Mouse (Mus musculus) limb, embryonic 13.5 days (tissue): Measurements from ENCODE around the gene 2810408A11Rik. TPM values are rescaled to one million over a fixed set of nuclear protein-coding genes. Genes with fewer than 3 reads are reported as not detected.

ENCODE experiments used
- ATAC-seq: fragments of 200-750 bp; cut with Nextera tagmentation; 2 replicates; pipeline ENCODE4 v1.8.0; 2017; ENCODE audit warnings: low read depth, moderate number of reproducible peaks, moderate TSS enrichment; ENCODE audit not compliant: low FRiP score
- H3K27ac ChIP-seq: fragments of 300-500 bp; sonication (generic); 2 replicates; pipeline ENCODE4 v1.5.1; 2015; ENCODE audit warnings: inconsistent platforms, mild to moderate bottlenecking, moderate library complexity
- H3K27me3 ChIP-seq: fragments of 300-500 bp; sonication (generic); 2 replicates; pipeline ENCODE4 v1.6.1; 2015; ENCODE audit warnings: mild to moderate bottlenecking, inconsistent platforms
- H3K36me3 ChIP-seq: fragments of 300-500 bp; sonication (generic); 2 replicates; pipeline ENCODE4 v1.6.1; 2015; ENCODE audit warnings: inconsistent platforms, mild to moderate bottlenecking, moderate library complexity
- H3K4me1 ChIP-seq: fragments of 300-500 bp; sonication (generic); 2 replicates; pipeline ENCODE4 v1.6.1; 2015; ENCODE audit warnings: inconsistent platforms
- H3K4me2 ChIP-seq: fragments of 300-500 bp; sonication (generic); replicated peaks from 2 replicates; pipeline ENCODE4 v1.6.1; 2015; ENCODE audit warnings: inconsistent platforms, mild to moderate bottlenecking, moderate library complexity
- H3K4me3 ChIP-seq: fragments of 300-500 bp; sonication (generic); 2 replicates; pipeline ENCODE4 v1.5.1; 2015; ENCODE audit warnings: moderate library complexity, mild to moderate bottlenecking, inconsistent platforms
- H3K9ac ChIP-seq: fragments of 300-500 bp; sonication (generic); 2 replicates; pipeline ENCODE4 v1.6.1; 2015; ENCODE audit warnings: mild to moderate bottlenecking, inconsistent platforms
- H3K9me3 ChIP-seq: fragments of 300-500 bp; sonication (generic); 2 replicates; pipeline ENCODE4 v1.6.1; 2016; ENCODE audit warnings: inconsistent platforms
- WGBS: fragments of 180-500 bp; shearing (Covaris S2); methylation state at CpG from one replicate; pipeline ENCODE4 v1.1.7; 2015; 5-methylcytosine and 5-hydroxymethylcytosine counted together
- polyA plus RNA-seq: library from polyadenylated mRNA; unstranded; fragments of >200 nt; fragmentation: Nextera tagmentation; extraction: Ambion mirVana; gene quantifications from 2 replicates; pipeline ENCODE4 v1.2.1, GENCODE M21; 2015

2810408A11Rik gene
- polyA plus RNA-seq, 1 experiment from 2014 or later: 16.1 TPM

DNA sequence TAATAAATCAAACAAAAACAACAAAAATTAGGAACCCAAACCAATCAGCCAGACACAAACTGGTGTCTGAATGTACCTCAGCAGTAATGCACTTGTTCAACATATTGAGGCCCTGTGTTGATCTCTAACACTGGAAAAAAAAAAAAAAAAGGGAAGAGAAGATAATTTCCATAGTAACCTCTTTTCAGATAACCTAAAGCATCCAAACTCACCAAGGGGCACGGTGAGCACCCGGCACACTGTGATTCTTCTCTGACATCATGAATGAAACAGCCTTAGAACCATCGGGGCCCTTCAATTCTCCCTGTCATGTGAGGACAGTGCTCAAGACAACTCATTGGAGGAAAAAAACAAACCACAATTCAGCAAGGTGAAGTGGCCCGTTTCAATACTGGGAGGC is 28.9 kb upstream of the 2810408A11Rik start:
- WGBS: 83% methylated on average over 4 of the region's 4 CpGs
- Histone ChIP-seq H3K9me3 (no peaks in the 10 kb centered on the region), H3K36me3 (no peaks in the 10 kb centered on the region), H3K9ac (no peak overlapping the region), H3K4me1 (peaks cover 10% of the 10 kb centered on the region), H3K4me2 (no peak overlapping the region), H3K4me3 (no peak overlapping the region), H3K27ac (no peak overlapping the region), H3K27me3 (peaks cover 3% of the 10 kb centered on the region; the same call in 1 of the 2 replicates)
- no peak for ATAC-seq

DNA sequence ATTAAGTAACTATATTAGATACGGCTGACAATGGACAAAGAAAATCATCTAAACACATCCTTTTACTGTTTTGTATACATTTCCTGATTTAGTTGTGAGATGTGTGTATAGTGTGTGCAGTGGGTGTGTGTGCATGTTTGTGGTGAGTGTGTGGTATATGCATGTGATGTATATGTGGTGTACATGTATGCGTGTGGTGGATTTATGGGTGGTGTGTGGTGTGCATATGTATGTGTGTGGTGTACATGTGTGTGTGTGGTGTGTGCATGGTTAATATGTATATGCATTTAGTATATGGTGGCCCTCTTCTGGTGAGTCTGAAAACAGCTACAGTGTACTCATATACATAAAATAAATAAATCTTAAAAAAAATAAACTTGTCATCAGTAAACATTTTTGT is 26.7 kb upstream of the 2810408A11Rik start:
- H3K4me3 ChIP-seq: no peak overlapping the region
- H3K36me3 ChIP-seq: no peaks in the 10 kb centered on the region
- no peaks in the 10 kb centered on the region for H3K9me3 ChIP-seq
- H3K9ac ChIP-seq: no peak overlapping the region
- H3K4me1 ChIP-seq: peaks cover 5% of the 10 kb centered on the region
- 97% methylated on average over 2 of the region's 2 CpGs for WGBS
- no peak overlapping the region for H3K4me2 ChIP-seq
- H3K27ac ChIP-seq: no peak overlapping the region
- ATAC-seq: no peak
- no peaks in the 10 kb centered on the region for H3K27me3 ChIP-seq

DNA sequence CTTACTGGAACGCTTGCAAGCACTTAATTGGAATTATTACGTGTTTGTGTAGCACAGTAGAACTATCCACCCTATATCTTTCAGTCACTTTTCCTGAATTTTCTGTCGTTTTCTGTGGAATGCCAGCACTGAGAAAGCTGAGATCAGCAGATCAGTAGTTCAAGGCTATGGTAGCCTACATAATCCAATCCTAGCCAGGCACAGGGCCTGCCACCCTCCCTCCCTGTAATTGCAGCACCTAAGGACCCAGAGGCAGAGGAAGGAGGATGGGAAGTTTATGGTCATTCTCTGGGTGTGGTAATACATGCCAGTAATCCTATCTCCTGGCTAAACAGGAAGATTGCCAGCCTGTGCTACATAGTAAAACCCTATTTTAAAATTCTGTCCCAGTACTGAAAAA is 22.0 kb upstream of the 2810408A11Rik start:
- no peaks in the 10 kb centered on the region for H3K9me3 ChIP-seq
- ATAC-seq: no peak
- WGBS: 59% methylated on average over 3 of the region's 3 CpGs
- H3K4me1 ChIP-seq: peaks cover 26% of the 10 kb centered on the region
- H3K4me2 ChIP-seq: peak overlapping the region; percentile 88
- H3K27me3 ChIP-seq: no peaks in the 10 kb centered on the region
- peaks cover 18% of the 10 kb centered on the region for H3K36me3 ChIP-seq
- H3K9ac ChIP-seq: 0 out of 2 replicates have a peak overlapping the region, but pooled peaks have one; percentile 19
- H3K27ac ChIP-seq: peak overlapping the region; percentile 97; the same call in 1 of the 2 replicates
- peak overlapping the region; percentile 90 for H3K4me3 ChIP-seq

DNA sequence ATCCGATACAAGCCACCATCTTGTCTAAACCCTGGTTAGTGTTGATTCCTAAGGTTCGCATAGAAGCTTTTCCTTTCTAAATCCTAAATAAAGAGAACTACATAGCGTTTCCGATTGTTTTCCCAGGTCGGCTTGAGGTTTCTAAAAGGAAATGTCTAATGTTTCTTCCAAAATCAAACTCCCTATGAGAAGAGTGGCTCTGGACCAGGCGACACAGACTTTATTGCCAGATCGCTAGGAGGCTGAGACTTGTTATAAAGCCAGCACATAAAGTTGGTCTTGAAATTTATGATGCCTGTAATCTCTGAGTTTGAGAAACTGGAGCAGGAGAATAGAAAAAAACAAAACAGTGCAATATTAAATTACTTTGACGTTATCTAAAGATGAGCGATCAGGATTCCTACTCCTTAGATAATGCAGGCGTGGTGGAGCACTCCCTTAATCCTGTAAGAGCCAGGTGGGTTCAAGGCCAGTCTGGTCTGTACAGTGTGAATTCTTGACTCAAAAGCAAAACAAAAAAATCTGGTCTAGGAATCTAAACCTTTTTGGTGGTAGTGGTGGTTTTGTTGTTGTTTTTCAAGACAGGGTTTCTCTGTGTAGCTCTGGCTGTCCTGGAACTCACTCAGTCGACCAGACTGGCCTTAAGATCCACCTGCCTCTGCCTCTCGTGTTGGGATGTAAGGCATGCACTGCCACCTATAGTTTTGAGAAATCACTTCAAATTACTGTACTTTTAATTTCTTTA is 21.4 kb upstream of the 2810408A11Rik start:
- no peak for ATAC-seq
- 3% methylated on average over 12 of the region's 12 CpGs for WGBS

DNA sequence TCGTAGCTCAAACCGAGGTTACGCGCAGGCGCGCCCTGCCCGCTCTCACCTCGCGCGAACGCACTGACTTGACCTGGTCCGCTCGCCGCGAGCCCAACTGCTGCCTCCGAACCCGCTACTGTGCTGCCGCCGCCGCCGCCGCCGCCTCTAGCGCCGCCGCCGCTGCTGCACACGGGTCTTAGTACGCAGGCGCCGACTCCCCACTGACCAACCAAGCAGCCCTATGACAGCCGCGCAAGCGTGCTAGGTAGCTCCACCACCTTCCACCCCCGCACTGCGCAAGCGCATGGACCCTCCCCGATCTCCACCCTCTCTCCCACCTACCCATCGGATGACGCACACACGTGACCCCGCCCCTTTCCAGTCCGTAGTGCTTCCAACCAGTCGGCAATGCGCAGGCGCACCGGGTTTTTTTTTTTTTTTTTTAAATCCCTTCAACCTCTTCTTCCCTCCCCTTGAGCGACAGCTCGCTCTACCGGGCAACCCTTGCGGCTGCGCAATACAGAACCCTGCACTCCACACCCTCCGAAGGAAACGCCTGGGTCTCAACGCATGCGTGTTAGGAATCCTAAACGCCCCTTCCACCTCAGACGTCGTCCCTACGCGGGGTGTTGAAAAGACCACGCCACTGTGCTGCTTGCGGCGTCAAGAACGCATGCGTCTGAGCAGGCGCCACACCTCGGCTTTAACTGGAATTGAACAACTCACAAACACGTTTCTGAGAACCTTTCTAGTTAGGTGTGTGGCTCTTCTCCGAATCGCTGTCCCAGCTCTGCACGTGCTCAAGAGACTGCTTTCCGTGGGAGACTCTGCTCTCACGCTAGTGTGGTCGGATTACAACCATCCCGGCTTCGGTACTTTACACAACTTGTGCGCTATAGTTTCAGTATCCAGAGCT is 20.6 kb upstream of the 2810408A11Rik start, which contains the start of gene Eif5a:
TSS of gene Eif5a (minus strand) at position 845 of the 898 bp plus-strand sequence.
- peaks cover 27% of the 10 kb centered on the region for H3K4me1 ChIP-seq
- no peaks in the 10 kb centered on the region for H3K9me3 ChIP-seq
- peak within 1 kb of the TSS; percentile 90 for H3K4me3 ChIP-seq
- peak; percentile 96 for ATAC-seq
- H3K4me2 ChIP-seq: peak within 1 kb of the TSS; percentile 88
- H3K36me3 ChIP-seq: peaks cover 32% of the 10 kb centered on the region
- WGBS: under 1% methylated on average over 78 of the region's 78 CpGs
- H3K27me3 ChIP-seq: no peaks in the 10 kb centered on the region
- peak within 1 kb of the TSS; percentile 96 for H3K9ac ChIP-seq
- peak within 1 kb of the TSS; percentile 97 for H3K27ac ChIP-seq

More for the DNA sequence above, 21.4 kb upstream of the 2810408A11Rik start:
- peak overlapping the region; percentile 88 for H3K4me2 ChIP-seq
- no peaks in the 10 kb centered on the region for H3K9me3 ChIP-seq
- peak overlapping the region; percentile 71 for H3K9ac ChIP-seq
- peaks cover 24% of the 10 kb centered on the region for H3K36me3 ChIP-seq
- peaks cover 26% of the 10 kb centered on the region for H3K4me1 ChIP-seq
- H3K4me3 ChIP-seq: peak overlapping the region; percentile 90
- H3K27ac ChIP-seq: peak overlapping the region; percentile 97
- H3K27me3 ChIP-seq: no peaks in the 10 kb centered on the region

DNA sequence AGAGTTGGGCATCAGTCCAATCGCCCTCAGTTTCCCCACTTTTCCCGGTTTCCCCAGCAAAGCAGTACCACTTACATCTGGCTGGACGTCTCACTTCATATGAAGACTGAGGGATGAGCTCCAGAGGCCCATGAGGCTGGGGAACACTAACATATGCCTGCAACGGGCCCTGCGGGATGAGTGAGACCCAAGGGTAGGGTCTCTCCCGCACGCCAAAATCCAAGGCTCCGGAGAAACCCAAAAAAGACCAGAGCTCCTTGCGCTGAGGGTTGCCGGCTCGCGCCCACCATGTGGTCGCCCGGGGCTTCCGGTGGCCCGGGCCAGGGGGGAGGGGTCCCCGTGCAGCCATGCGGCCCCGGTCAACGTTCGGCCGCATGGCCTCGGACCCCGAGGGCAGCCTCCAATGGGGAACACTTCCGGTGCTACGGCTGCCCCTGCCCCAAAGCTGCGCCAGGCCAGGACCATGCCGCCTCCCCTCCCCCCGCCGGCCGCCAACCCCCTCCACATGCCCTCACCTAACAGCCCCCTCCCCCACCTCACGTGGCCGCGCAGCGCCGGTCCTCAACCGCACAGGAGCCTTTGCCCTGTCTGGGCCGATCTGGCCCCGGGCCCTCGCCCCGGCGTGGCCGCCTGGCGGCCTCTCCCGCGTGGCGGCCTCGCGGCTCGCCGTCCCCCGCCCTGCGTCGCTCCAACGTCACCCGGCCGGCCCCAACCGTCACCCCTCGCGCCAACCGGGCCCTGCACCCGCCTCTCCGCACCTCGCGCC is 19.7 kb upstream of the 2810408A11Rik start:
- Histone ChIP-seq H3K27me3 (no peaks in the 10 kb centered on the region), H3K9ac (peak overlapping the region; percentile 96), H3K4me1 (peaks cover 36% of the 10 kb centered on the region), H3K36me3 (peaks cover 41% of the 10 kb centered on the region), H3K9me3 (no peaks in the 10 kb centered on the region), H3K4me3 (peak overlapping the region; percentile 90), H3K27ac (peak overlapping the region; percentile 90), H3K4me2 (peak overlapping the region; percentile 88)
- WGBS: under 1% methylated on average over 58 of the region's 65 CpGs
- peak; percentile 3 for ATAC-seq

DNA sequence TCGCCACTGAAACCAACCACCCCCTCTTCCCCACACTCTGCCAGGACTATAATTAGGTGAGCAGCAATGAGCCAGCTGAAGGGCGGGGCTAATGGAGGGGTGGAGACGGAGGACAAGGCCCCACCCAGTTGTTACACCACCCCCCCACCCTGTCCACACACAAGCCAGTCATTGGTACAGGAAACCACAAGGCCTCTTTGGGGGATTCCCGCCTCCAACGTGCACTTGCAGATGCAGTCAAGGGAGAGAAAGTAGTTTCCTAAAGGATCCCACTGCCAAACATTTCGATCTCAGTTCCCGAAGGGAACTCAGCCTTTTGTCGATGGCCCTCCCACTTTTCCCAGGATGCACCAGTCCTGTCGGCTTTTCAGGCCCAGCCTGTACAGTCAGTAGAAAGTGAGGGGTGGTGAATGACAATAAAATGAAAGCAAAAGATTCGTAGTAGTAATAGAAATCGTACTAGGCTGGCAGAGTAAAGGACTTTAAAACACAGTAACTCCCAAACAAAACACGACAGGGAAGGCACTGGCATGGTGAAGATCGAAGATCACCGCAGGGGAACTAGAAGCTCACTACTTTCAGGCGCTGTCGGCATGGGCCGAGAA is 19.0 kb upstream of the 2810408A11Rik start:
- Histone ChIP-seq H3K4me3 (peak overlapping the region; percentile 90), H3K27ac (peak overlapping the region; percentile 90), H3K9ac (peak overlapping the region; percentile 96), H3K4me1 (peaks cover 43% of the 10 kb centered on the region), H3K4me2 (peak overlapping the region; percentile 88), H3K27me3 (no peaks in the 10 kb centered on the region), H3K36me3 (peaks cover 48% of the 10 kb centered on the region), H3K9me3 (no peaks in the 10 kb centered on the region)
- no peak for ATAC-seq
- WGBS: under 1% methylated on average over 17 of the region's 17 CpGs

DNA sequence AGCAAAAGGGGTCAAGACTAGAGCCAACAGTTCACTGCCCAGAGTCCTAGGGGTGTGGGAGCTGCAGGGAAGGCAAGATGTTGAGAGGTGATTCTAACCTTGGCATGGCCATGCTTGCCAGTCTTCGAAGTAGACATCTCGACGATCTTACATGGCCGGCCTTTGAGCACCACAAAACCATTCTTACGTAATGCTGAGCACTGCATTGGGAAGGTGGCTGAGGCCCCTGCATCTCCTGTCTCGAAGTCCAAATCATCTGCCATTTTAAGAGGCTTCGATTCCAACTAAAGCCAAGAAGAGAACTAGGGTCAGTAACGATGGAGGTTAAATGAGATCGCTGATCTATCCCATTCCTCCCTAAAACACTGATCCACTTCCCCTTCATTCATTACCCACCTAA is 18.3 kb upstream of the 2810408A11Rik start:
- H3K4me2 ChIP-seq: peak overlapping the region; percentile 88
- peak overlapping the region; percentile 90 for H3K4me3 ChIP-seq
- H3K36me3 ChIP-seq: peaks cover 49% of the 10 kb centered on the region
- no peaks in the 10 kb centered on the region for H3K9me3 ChIP-seq
- ATAC-seq: no peak
- WGBS: 81% methylated on average over 9 of the region's 9 CpGs
- peak overlapping the region; percentile 90 for H3K27ac ChIP-seq
- H3K4me1 ChIP-seq: peaks cover 46% of the 10 kb centered on the region
- H3K9ac ChIP-seq: peak overlapping the region; percentile 96; the same call in 1 of the 2 replicates
- H3K27me3 ChIP-seq: no peaks in the 10 kb centered on the region

DNA sequence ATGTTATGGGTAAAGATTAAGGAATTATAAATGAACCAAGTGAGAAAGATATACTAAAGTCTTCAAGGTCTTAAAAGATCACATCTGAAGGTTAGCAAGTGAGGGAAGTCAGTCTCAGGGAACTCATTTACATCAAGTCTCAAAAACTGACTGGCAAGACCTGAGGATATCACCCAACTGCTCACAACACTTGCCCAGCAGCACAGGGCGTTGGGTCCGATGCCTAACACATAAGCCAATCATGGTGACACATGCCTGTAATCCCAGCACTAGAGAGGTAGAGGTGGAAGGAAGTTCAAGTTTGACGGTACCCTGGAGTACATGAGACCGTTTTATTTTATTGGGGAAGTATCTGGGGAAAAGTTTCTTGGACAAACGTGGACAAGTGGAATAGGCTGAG is 17.3 kb upstream of the 2810408A11Rik start:
- Histone ChIP-seq H3K4me3 (no peak overlapping the region), H3K27me3 (no peaks in the 10 kb centered on the region), H3K9ac (no peak overlapping the region), H3K4me1 (peaks cover 51% of the 10 kb centered on the region), H3K4me2 (no peak overlapping the region), H3K27ac (no peak overlapping the region), H3K9me3 (no peaks in the 10 kb centered on the region), H3K36me3 (peaks cover 52% of the 10 kb centered on the region)
- 78% methylated on average over 5 of the region's 5 CpGs for WGBS
- ATAC-seq: no peak

DNA sequence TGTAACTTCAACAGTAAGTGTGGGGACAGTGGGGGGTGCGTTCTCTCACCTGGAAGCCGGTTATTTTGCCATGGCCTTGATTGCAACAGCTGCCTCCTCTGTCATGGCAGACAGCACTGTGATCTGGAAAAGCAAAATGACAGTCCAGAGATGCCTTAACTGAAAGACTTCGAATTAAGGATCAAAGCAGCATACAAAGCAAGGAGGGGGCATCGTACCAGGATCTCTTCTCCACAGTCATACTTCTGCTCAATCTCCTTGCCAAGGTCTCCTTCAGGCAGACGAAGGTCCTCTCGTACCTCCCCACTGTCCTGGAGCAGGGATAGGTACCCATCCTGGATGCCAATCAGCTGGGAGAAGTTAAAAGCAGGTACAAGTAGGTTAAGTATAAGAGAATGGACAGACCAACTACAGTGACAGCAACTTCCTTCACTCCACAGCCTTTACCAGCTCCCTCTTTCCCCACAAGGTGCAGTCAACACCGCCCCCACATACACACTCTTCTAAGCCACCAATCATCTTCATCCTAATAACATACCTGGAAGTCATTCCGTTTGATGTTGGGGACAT is 16.7 kb upstream of the 2810408A11Rik start:
- Histone ChIP-seq H3K4me3 (no peak overlapping the region), H3K27me3 (no peaks in the 10 kb centered on the region), H3K4me2 (no peak overlapping the region), H3K4me1 (peaks cover 48% of the 10 kb centered on the region), H3K9me3 (no peaks in the 10 kb centered on the region), H3K27ac (no peak overlapping the region), H3K9ac (no peak overlapping the region), H3K36me3 (peaks cover 59% of the 10 kb centered on the region)
- 84% methylated on average over 8 of the region's 8 CpGs for WGBS
- no peak for ATAC-seq
